Mouse (Mus musculus) thymus, adult 2 months (tissue): Measurements from ENCODE around the gene C1s1.
"Not testable (repeated sequence)": the region's sequence is repeated elsewhere in the genome, so short reads cannot be mapped to it uniquely, and the experiment has no call there.

Experiments used
- CTCF ChIP-seq: fragments of 200-500 bp; IDR thresholded peaks from 2 replicates; pipeline ENCODE4 v1.5.1; 2012; ENCODE audit warnings: mild to moderate bottlenecking, control low read depth, low read length, moderate library complexity, borderline replicate concordance; ENCODE audit not compliant: control insufficient read depth, poor library complexity, insufficient read depth; ENCODE audit errors: extremely low read depth
- POLR2A ChIP-seq: fragments of 200-500 bp; IDR thresholded peaks from 2 replicates; pipeline ENCODE4 v1.6.1; 2012; ENCODE audit warnings: mild to moderate bottlenecking, low read length, control low read depth, moderate library complexity; ENCODE audit not compliant: control insufficient read depth, poor library complexity, insufficient read depth; ENCODE audit errors: extremely low read depth

GRCm38 (mm10) chr6:124541176-124541575 is 983 bp downstream of the C1s1 start:
- TF ChIP-seq CTCF, POLR2A: not testable (repeated sequence)
